8 mouse cellular contexts compared by ENCODE assay signal in genomic region chr2:181581016-181581401, GRCm38 (mm10). TPM values are rescaled to one million over a fixed set of nuclear protein-coding genes. Genes with fewer than 3 reads are reported as not detected.
DNase-seq lines count a peak whose midpoint lies in the region; ATAC-seq and TF ChIP-seq lines count a peak whose summit lies in the region.

No protein-coding gene starts in this region.

- H3K4me2 ChIP-seq in embryonic facial prominence, embryonic 13.5 days, result peak overlapping the region; percentile 91
- H3K4me2 ChIP-seq in limb, embryonic 12.5 days, result peak overlapping the region; percentile 90
- H3K4me2 ChIP-seq in midbrain, embryonic 14.5 days (ENCODE audit: low read length), result peak overlapping the region; percentile 96

- H3K4me1 ChIP-seq in embryonic facial prominence, embryonic 13.5 days, result peaks cover 26% of the 10 kb centered on the region
- H3K4me1 ChIP-seq in heart, adult 2 months (ENCODE audit: control insufficient read depth, insufficient read depth, low read length), result peaks cover 6% of the 10 kb centered on the region; the same call in 1 of the 2 replicates
- H3K4me1 ChIP-seq in kidney, adult 2 months (ENCODE audit: control insufficient read depth, insufficient read depth, low read length), result peaks cover 8% of the 10 kb centered on the region; the same call in 1 of the 2 replicates
- peaks cover 8% of the 10 kb centered on the region for H3K4me1 ChIP-seq in limb, embryonic 12.5 days (replicated peaks)
- peaks cover 9% of the 10 kb centered on the region for H3K4me1 ChIP-seq in midbrain, embryonic 14.5 days (ENCODE audit: control insufficient read depth, insufficient read depth, low read length)

- peaks cover 32% of the 10 kb centered on the region for H3K36me3 ChIP-seq in embryonic facial prominence, embryonic 13.5 days
- no peaks in the 10 kb centered on the region for H3K36me3 ChIP-seq in heart, adult 2 months (ENCODE audit: control insufficient read depth, insufficient read depth, low read length)
- no peaks in the 10 kb centered on the region for H3K36me3 ChIP-seq in kidney, adult 2 months (ENCODE audit: control insufficient read depth, insufficient read depth, low read length)
- H3K36me3 ChIP-seq in limb, embryonic 12.5 days, result peaks cover 31% of the 10 kb centered on the region
- H3K36me3 ChIP-seq in midbrain, embryonic 14.5 days (ENCODE audit: control insufficient read depth, insufficient read depth, low read length), result peaks cover 35% of the 10 kb centered on the region

- peak overlapping the region; percentile 93 for H3K27ac ChIP-seq in embryonic facial prominence, embryonic 13.5 days
- H3K27ac ChIP-seq in heart, adult 2 months, result peak overlapping the region; percentile 90
- H3K27ac ChIP-seq in kidney, adult 2 months (ENCODE audit: insufficient read depth, low read depth, low read length), result peak overlapping the region; percentile 90
- peak overlapping the region; percentile 91 for H3K27ac ChIP-seq in limb, embryonic 12.5 days
- H3K27ac ChIP-seq in midbrain, embryonic 14.5 days (replicated peaks; ENCODE audit: low read depth, low read length), result peak overlapping the region; percentile 91

- WGBS in embryonic facial prominence, embryonic 13.5 days, result under 1% methylated on average over 11 of the region's 11 CpGs
- WGBS in heart, adult 2 months, result under 1% methylated on average over 11 of the region's 11 CpGs
- under 1% methylated on average over 11 of the region's 11 CpGs for WGBS in kidney, adult 2 months
- WGBS in limb, embryonic 12.5 days, result under 1% methylated on average over 11 of the region's 11 CpGs
- under 1% methylated on average over 11 of the region's 11 CpGs for WGBS in midbrain, embryonic 14.5 days

- peak overlapping the region; percentile 77 for H3K4me3 ChIP-seq in embryonic facial prominence, embryonic 13.5 days
- H3K4me3 ChIP-seq in heart, adult 2 months, result peak overlapping the region; percentile 80
- H3K4me3 ChIP-seq in kidney, adult 2 months (ENCODE audit: insufficient read depth, low read depth, low read length), result peak overlapping the region; percentile 86
- H3K4me3 ChIP-seq in limb, embryonic 12.5 days (replicated peaks), result peak overlapping the region; percentile 77
- peak overlapping the region; percentile 68 for H3K4me3 ChIP-seq in midbrain, embryonic 14.5 days (replicated peaks; ENCODE audit: low read depth, low read length)

- peak; percentile 62 for TF ChIP-seq POLR2A in heart, adult 2 months (IDR thresholded peaks at IDR 0.05; ENCODE audit: insufficient read depth, low read depth, low read length)
- TF ChIP-seq POLR2A in kidney, adult 2 months (IDR thresholded peaks at IDR 0.05; ENCODE audit: low read depth, low read length), result peak; percentile 3

- DNase-seq in 3T3-L1 (ENCODE audit: low read depth, low spot score), result peak; percentile 98
- DNase-seq in adrenal gland, postnatal 14 days, result peak; percentile 91
- DNase-seq in heart, adult 2 months, result peak; percentile 83 to 89
- DNase-seq in kidney, adult 2 months, result peak; percentile 92
- peak; percentile 92 for DNase-seq in midbrain, embryonic 14.5 days
- DNase-seq in spleen, adult 18-20 months, result peak; percentile 66 to 77

- peak; percentile 98 for TF ChIP-seq EP300 in heart, adult 2 months (IDR thresholded peaks at IDR 0.05; ENCODE audit: insufficient read depth, low read depth, low read length)

- intact Hi-C loops in heart, adult 2 months (cut with DNase I), result loop anchor here (1.0 to 10.0 kb wide), 2 partner anchors 59 to 396 kb away; partner anchors contain the start of gene Ppdpf

- H3K9ac ChIP-seq in embryonic facial prominence, embryonic 13.5 days, result peak overlapping the region; percentile 91
- H3K9ac ChIP-seq in heart, adult 2 months (ENCODE audit: low read depth, low read length), result peak overlapping the region; percentile 80
- peak overlapping the region; percentile 83 for H3K9ac ChIP-seq in limb, embryonic 12.5 days (replicated peaks)
- H3K9ac ChIP-seq in midbrain, embryonic 14.5 days (replicated peaks; ENCODE audit: low read length), result peak overlapping the region; percentile 86

- H3K9me3 ChIP-seq in embryonic facial prominence, embryonic 13.5 days, result no peaks in the 10 kb centered on the region
- no peaks in the 10 kb centered on the region for H3K9me3 ChIP-seq in limb, embryonic 12.5 days
- no peaks in the 10 kb centered on the region for H3K9me3 ChIP-seq in midbrain, embryonic 14.5 days (ENCODE audit: control insufficient read depth, low read length)

- TF ChIP-seq CTCF in heart, adult 2 months (IDR thresholded peaks at IDR 0.05), result peak; percentile 88
- TF ChIP-seq CTCF in kidney, adult 2 months (conservative IDR thresholded peaks at IDR 0.05; ENCODE audit: insufficient read depth, insufficient read length, low read depth, low read length), result peak; percentile 90

- H3K79me2 ChIP-seq in heart, adult 2 months (replicated peaks; ENCODE audit: control insufficient read depth, insufficient read depth, low read length), result no peaks in the 10 kb centered on the region

- H3K27me3 ChIP-seq in embryonic facial prominence, embryonic 13.5 days, result no peaks in the 10 kb centered on the region
- H3K27me3 ChIP-seq in heart, adult 2 months (ENCODE audit: control insufficient read depth, insufficient read depth, low read length), result no peaks in the 10 kb centered on the region
- H3K27me3 ChIP-seq in kidney, adult 2 months (replicated peaks; ENCODE audit: control insufficient read depth, insufficient read depth, low read length), result no peaks in the 10 kb centered on the region
- H3K27me3 ChIP-seq in limb, embryonic 12.5 days, result no peaks in the 10 kb centered on the region
- H3K27me3 ChIP-seq in midbrain, embryonic 14.5 days (ENCODE audit: control insufficient read depth, insufficient read depth, low read length), result no peaks in the 10 kb centered on the region

- ATAC-seq in embryonic facial prominence, embryonic 13.5 days (ENCODE audit: insufficient number of reproducible peaks, insufficient read depth, low FRiP score, low TSS enrichment, low read depth), result peak; percentile 56
- ATAC-seq in limb, embryonic 12.5 days (ENCODE audit: insufficient number of reproducible peaks, insufficient read depth, low FRiP score, low TSS enrichment, low read depth), result peak; percentile 56
- peak; percentile 81 for ATAC-seq in midbrain, embryonic 14.5 days (ENCODE audit: low FRiP score, low TSS enrichment)

RNA-seq across cellular contexts. Expression of gene Uckl1, which starts 3.7 kb away (rescaled TPM):
- total RNA-seq in adrenal gland, postnatal 14 days (2021), result 68.8 and 77.5 TPM in 2 replicates
- 41.1 and 57.1 TPM in 2 replicates for polyA plus RNA-seq in embryonic facial prominence, embryonic 13.5 days (2015; fragmentation: Nextera tagmentation; extraction: Ambion mirVana)
- total RNA-seq in heart, adult 2 months (2021), result 10 to 100 TPM; 31.3 to 32.5 TPM
- polyA plus RNA-seq in heart, adult 2 months (2012; rRNA removed), result 115 and 156 TPM in 2 replicates
- 107 and 130 TPM in 2 replicates for polyA plus RNA-seq in kidney, adult 2 months (2012; rRNA removed)
- polyA plus RNA-seq in limb, embryonic 12.5 days (2016; fragmentation: Nextera tagmentation; extraction: Ambion mirVana), result 37.9 and 47.6 TPM in 2 replicates
- polyA plus RNA-seq in midbrain, embryonic 14.5 days (2014; fragmentation: Nextera tagmentation; extraction: Ambion mirVana), result 61.0 and 65.6 TPM in 2 replicates

RNA-seq across cellular contexts. Expression of gene Prpf6, which starts 10.7 kb away (rescaled TPM):
- 59.4 and 60.0 TPM in 2 replicates for total RNA-seq in adrenal gland, postnatal 14 days (2021)
- 64.0 and 68.9 TPM in 2 replicates for polyA plus RNA-seq in embryonic facial prominence, embryonic 13.5 days (2015; fragmentation: Nextera tagmentation; extraction: Ambion mirVana)
- 10 to 100 TPM; 35.3 to 38.6 TPM for total RNA-seq in heart, adult 2 months (2021)
- 13.8 and 19.1 TPM in 2 replicates for polyA plus RNA-seq in heart, adult 2 months (2012; rRNA removed)
- polyA plus RNA-seq in kidney, adult 2 months (2012; rRNA removed), result 19.6 and 22.1 TPM in 2 replicates
- polyA plus RNA-seq in limb, embryonic 12.5 days (2016; fragmentation: Nextera tagmentation; extraction: Ambion mirVana), result 78.0 and 79.3 TPM in 2 replicates
- polyA plus RNA-seq in midbrain, embryonic 14.5 days (2014; fragmentation: Nextera tagmentation; extraction: Ambion mirVana), result 59.9 and 65.8 TPM in 2 replicates

RNA-seq across cellular contexts. Expression of gene Zfp512b, which starts 11.6 kb away (rescaled TPM):
- total RNA-seq in adrenal gland, postnatal 14 days (2021), result 57.3 and 67.7 TPM in 2 replicates
- polyA plus RNA-seq in embryonic facial prominence, embryonic 13.5 days (2015; fragmentation: Nextera tagmentation; extraction: Ambion mirVana), result 70.9 and 81.1 TPM in 2 replicates
- total RNA-seq in heart, adult 2 months (2021), result 10 to 100 TPM; 13.2 to 16.9 TPM
- 20.6 and 25.9 TPM in 2 replicates for polyA plus RNA-seq in heart, adult 2 months (2012; rRNA removed)
- polyA plus RNA-seq in kidney, adult 2 months (2012; rRNA removed), result 32.2 and 41.3 TPM in 2 replicates
- polyA plus RNA-seq in limb, embryonic 12.5 days (2016; fragmentation: Nextera tagmentation; extraction: Ambion mirVana), result 63.5 and 69.0 TPM in 2 replicates
- polyA plus RNA-seq in midbrain, embryonic 14.5 days (2014; fragmentation: Nextera tagmentation; extraction: Ambion mirVana), result 72.6 and 75.3 TPM in 2 replicates

RNA-seq across cellular contexts. Expression of gene Samd10, which starts 18.0 kb away (rescaled TPM):
- 8.5 and 11.8 TPM in 2 replicates for total RNA-seq in adrenal gland, postnatal 14 days (2021)
- 9.3 and 10.4 TPM in 2 replicates for polyA plus RNA-seq in embryonic facial prominence, embryonic 13.5 days (2015; fragmentation: Nextera tagmentation; extraction: Ambion mirVana)
- total RNA-seq in heart, adult 2 months (2021), result 1 to 10 TPM; 1.0 to 1.6 TPM
- 5.1 and 6.4 TPM in 2 replicates for polyA plus RNA-seq in heart, adult 2 months (2012; rRNA removed)
- 26.1 and 30.2 TPM in 2 replicates for polyA plus RNA-seq in kidney, adult 2 months (2012; rRNA removed)
- 11.6 and 13.0 TPM in 2 replicates for polyA plus RNA-seq in limb, embryonic 12.5 days (2016; fragmentation: Nextera tagmentation; extraction: Ambion mirVana)
- polyA plus RNA-seq in midbrain, embryonic 14.5 days (2014; fragmentation: Nextera tagmentation; extraction: Ambion mirVana), result 215 and 245 TPM in 2 replicates

Comparison
In these comparisons a context has a peak if more than half of its experiments do, and no peak if none do; other contexts are left out.
1. Peak in every context shown above with its lines: DNase-seq, ATAC-seq, H3K4me3 ChIP-seq and H3K27ac ChIP-seq.